Mouse (Mus musculus) c-Kit-positive CD71-positive TER-119-negative erythroid progenitor cells, embryonic 14.5 days (primary cell): ENCODE results near the gene Matn1.

Experiments used
- DNase-seq: peaks from one replicate; pipeline ENCODE4 v3.0.0-alpha.2; 2013; ENCODE audit warnings: low read depth

Gene Matn1

DNA sequence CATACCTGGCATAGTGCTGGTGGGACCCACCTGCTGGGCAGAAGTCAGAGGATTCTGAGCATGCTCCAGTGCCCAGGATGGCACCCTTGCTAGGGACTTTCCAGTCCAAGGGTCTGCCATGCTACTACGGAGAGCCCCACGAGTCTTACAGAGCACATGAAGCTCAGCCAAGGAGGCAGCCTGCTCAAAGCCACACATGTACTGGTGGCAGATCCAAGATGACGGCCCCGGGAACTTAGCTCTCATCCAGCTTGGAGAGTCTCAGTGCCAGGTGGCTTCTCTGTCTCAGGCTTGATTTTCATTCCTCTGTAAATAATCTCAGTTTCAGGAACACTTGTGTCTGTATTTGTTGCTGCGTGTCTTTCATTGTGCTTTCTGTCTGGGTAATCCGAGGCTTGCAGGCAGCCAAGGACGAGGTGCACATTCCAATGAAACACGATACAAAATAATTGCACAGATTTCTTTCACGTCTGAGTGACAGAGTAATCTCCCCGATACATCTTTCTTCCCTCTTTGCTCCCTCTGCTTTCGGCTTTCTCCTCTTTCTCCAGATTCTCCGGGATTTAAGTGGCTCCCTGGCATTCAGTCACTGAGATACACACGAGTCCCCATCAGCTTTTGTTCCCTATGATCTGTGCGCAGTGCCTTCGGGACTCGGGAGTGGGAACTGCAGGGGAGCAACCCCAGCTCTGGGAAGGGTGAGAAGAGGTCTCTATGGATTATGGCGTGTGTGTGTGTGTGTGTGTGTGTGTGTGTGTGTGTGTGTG lies 40.4 kb downstream of the Matn1 start:
- DNase-seq = no peak

- DNase-seq = no peak
Measured at GRCm38 (mm10) chr4:130987046-130987445, 42.9 kb downstream of the Matn1 start.

- no peak for DNase-seq
Measured at GRCm38 (mm10) chr4:130988219-130988839, 44.1 kb downstream of the Matn1 start.

DNA sequence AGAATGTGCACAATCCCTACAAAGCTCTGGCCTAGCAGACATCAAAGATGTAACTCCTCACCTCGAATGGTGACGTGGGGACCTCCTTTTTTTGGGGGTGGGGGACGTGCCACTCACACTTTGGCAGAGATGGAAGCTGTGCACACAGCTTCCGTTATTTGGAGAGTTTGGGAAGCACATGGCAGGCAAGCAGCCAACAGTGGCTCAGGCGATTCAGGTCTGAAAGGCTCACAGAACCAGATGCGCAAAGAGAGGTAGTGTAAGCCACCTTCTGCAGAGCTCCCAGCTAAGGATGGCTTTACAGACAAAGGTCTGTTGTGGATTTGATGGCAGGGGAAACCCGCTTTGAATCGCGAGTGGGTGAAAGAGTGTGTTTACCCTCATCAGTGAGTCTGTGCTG lies 45.0 kb downstream of the Matn1 start:
- no peak for DNase-seq

- no peak for DNase-seq
Measured at GRCm38 (mm10) chr4:130990966-130991365, 46.8 kb downstream of the Matn1 start.

- no peak for DNase-seq
Measured at GRCm38 (mm10) chr4:130994556-130994955, 50.4 kb downstream of the Matn1 start.

DNA sequence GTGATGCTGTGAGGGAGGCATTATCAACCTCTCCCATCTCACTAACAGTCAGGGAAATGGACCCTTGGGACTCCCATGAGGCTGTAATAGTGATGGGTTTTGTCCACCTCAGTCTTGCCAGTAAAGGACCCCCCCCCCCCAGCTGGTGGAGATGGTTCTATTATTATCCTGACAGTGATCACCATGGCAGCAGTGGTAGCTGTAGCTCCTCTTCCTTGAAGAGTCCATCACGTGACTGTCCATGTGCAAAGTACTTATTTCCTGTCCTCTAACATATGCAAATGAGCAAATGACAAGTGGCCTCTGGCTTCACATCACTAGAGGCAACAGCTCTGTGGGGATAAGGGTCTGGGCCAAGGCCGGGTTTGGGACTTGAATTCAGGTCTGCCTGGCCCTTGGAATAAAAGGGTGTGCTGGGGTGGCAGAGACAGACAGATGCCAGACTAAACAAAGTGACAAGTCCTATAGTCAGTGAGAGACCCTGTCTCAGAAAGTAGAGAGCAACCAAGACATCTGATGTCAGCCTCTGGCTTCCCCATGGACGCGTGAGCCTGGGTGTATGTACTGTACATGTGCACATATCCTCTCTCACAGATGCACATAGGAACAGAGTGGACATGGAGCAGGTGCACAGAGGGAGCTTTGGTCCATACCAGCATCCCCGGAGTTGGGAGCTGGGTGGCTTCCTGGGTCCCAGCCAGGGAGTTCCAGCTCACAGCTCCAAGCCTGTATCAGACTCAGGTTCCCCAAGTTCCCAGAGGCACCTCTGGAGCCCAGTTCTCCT lies 55.8 kb downstream of the Matn1 start:
- no peak for DNase-seq

- no peak for DNase-seq
Measured at GRCm38 (mm10) chr4:131000614-131001178, 56.5 kb downstream of the Matn1 start.
